Mouse (Mus musculus) layer of hippocampus, postnatal 25 days (tissue): ENCODE results near the gene Habp4. TPM values are rescaled to one million over a fixed set of nuclear protein-coding genes. Genes with fewer than 3 reads are reported as not detected.
A peak's percentile ranks its signal among the peaks of the same experiment; 100 is the strongest.

Experiments
- DNase-seq, 2 experiments: peaks; one replicate each; pipeline ENCODE4 v3.0.0; 2022; ENCODE audit warnings: mixed read lengths in 2 of 2, low spot score in 1 of 2; ENCODE audit errors: extremely low spot score in 1 of 2
- total RNA-seq, 2 experiments: library from RNA; stranded (reverse); gene quantifications; 2 replicates each; pipeline ENCODE4 v1.2.3; 2021

The Habp4 gene
- 100 to 1,000 TPM; 145 to 153 TPM for total RNA-seq

DNA sequence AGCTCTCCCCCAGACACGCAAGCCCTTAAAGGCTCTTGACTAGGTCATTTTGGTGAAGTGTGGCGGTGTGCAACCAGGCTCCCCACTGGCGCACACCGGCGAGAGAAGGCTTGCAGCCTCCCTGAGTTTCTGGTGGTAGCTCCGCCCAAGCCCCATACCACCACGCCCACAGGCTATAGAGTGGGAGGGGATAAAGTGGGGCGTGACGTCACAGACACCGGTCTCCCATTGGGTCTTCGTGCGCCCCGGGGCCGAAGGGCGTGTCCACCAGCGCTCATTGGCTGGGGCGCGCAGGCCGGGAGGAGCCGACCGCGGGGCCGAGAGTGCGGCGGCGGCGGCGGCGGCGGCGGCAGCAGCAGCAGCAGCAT, at the start of gene Habp4:
Gene Habp4, plus strand, starts transcription at position 277 of the 368 bp plus-strand sequence.
- peak; percentile 93 to 95 for DNase-seq

DNA sequence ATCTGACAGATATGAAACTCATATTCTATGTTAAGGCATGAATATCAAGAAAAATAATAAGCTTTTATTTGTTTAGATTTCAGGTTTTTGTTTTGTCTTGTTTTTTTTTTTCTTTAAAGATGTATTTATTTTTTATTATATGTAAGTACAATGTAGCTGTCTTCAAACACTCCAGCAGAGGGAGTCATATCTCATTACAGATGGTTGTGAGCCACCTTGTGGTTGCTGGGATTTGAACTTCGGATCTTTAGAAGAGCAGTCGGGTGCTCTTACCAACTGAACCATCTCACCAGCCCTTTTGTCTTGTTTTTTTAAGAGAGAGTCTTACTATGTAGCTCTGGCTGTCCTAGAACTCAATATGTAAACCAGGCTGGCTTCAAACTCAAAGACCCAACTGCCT, 44.2 kb upstream of the Habp4 start:
- no peak for DNase-seq

DNA sequence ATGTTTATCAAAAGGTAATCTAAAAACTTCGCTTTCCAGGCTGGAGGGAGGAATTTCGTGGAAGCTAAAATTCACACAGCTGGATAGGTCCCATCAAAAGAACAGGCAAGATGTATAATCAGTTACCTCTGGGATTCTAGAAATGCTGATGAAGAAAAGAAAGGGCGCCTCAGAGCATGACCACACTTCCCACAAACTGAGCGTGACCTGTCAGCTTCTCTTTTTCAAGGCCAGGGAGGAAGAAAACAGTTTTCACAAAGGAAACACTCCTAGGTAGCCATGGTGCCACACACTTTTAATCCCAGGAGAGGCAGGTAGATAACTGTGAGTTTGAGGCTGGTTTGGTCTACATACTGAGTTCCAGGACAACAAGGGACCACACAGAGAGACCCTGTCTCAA, 40.9 kb upstream of the Habp4 start:
- no peak for DNase-seq

DNA sequence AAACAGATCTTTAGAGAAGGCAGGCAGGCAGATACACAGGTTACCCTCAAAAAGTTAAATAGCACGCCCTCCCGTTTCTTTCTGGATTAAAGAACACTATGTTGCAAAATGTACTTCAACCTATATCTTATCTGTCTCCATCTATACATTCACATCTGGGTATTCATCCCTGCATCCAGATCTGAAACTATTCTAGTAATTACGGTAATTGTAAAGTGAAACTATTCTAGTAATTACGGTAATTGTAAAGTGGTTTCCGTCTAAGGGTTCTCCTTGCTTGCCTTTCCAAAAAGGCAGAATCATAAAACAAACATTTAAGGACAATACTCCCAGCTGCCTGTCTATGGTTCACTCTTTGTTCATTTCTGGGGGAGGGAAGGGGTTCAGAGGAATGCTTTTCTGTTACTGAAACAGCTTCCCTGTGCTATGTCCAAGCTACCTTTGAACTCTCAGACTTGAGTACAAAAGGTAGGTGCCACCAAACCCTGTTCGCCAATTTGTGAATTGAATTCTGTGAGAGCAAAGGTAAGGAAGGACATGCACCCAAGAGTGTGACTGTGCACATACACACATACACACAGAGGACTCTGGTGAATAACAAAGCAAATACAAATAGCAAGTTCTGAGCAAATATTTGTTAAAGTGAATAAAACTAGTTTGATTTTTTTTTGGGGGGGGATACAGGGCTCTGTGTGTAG, 38.0 kb upstream of the Habp4 start:
- no peak for DNase-seq

DNA sequence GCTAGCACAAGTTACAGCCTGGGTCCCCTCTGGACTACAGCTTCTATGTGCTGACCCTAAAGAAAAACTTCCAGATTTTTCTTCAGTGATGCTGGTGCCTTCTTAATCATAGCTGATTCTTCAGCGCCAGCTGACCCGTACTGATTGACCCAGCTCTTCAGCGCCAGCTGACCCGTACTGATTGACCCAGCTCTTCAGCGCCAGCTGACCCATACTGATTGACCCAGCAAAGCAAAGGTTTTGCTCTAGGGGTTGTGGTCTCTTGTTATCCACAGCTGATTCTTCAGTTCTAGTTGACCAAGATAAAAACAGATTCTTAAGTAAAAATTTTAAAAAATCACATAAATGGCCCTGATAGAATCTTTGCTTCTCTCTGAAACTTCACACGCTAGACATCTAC, 36.7 kb upstream of the Habp4 start:
- no peak for DNase-seq

DNA sequence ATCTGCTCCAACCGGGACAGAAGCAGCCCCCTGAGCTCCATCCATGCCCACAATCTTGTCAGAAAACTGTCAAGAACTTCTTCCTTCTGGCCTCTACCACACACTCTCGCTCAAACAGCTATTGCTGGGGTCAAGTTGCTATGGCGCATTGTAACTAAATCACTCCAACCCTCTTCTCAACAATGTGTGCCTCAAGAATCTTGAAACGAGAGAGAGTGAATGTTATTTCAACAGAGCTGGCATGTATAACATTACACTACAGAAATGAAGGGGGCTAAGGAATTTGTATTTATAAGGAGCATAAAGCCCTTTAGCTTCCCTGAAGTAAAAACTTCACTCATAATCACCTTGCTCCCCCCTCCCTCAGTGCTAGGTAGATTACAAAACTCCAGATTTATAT, 35.3 kb upstream of the Habp4 start:
- no peak for DNase-seq

DNA sequence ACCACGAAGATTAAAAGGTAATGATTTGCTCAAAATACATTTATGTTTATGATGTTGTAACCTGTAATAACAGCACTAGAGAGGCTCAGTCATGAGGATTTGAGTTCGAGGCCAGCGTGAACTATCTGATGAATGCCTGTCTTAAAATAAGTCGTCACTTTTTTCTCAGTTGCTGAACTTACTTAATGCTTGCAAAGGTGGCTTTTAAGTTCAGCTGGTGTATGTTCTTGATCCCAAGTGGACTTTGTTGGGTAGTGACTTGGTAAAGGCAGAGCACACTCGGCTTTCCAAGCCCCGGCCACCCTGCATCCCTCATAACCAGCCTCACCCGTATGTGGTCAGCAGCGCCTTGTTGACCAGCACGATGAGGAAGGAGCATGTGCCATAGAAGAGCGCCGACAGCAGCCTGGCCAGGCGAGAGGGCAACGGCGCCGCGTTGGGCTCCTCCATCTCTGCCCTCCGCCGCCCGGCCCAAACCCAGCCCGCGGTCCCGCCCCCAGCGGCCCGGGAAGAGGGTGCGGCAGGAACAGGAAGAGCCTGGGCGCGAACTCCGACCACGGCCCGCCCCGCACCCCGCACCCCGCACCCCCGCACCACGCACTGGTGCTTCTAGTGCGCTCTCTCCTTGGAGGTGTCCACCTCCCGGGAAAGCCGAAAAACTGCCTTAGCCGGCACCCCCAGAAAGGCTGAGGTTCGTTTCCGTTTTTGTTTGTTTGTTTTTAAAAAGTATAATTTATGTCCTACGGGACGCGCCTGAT, 32.6 kb upstream of the Habp4 start, which contains the start of gene Slc35d2:
Gene Slc35d2, minus strand, starts transcription at position 511 of the 758 bp plus-strand sequence.
- peak in 1 of 2 experiments; percentile 3 for DNase-seq

DNA sequence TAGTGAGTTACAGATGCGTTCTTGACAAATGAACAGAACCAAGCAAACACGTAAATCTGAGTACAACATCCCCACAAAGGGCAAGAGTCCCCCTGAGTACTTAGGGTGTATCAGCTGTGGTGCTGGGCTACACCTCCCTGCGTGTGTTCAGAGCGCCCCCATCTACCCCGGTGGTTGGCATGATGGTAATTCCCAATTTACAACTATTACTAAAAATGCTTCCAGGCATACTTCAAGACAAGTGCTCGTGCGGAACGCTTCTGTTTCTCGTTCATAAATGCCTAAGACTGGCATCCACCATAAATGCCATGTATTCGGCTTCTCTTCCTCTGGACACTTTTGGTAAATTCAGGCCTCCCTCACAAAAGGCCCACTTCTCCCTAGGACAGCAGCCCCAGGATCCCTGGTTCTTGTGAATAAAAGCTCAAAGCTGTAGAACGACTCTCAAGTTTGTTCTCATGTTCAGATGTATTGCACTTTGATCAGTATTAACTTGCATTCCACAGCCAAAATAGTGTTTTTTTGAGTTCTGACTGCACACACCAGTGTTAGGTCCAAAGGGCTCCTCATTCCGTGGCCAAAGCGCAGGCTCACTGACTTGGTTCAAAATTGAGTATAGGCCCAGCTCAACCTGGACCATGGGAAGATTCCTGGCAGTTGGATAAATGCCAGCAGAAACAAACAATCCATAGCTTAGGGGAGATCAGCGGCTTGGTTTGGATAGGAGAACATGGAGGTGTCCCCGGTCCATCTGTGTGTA, 31.8 kb upstream of the Habp4 start:
- DNase-seq = peak in 1 of 2 experiments; percentile 19

DNA sequence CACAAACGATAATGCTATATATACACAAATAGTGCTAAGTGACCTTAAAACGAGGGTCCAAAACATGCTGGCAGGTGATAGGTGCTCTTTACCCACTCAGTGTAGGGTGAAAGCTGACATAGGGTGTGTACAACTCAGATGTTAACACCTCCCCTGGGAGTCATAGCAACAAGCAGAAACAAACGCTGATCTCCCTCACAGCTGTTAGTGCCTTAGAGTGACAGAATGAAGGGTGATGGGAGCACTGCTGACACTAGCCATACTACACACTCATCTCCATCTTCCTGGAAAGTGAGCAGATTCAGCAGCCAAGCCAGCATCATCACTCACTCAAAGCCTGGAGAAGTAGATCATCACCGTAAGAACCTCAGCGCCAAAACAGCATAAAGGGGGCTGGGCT, 11.5 kb upstream of the Habp4 start:
- no peak for DNase-seq

DNA sequence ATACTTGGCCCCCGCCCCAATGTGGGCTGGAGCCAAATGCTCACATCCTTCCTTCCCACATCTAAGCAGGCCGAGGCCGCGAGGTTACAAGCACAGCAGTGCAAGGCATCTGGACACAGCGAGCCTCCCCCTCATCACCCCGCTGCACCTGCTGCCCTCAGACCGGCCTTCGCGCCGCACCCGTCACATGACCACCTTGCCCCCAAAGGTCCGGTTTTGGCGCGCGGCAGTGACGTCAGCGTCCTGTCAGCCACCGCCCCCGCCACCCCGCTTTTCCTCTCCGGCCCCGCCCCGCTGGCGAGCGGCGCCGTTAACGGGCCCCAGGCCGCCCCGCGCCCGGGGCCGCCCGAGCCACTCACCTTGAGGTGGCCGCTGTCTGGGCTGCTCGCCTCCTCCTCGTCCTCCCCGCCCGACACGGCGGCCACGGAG, 9.4 kb upstream of the Habp4 start:
- peak; percentile 59 for DNase-seq

DNA sequence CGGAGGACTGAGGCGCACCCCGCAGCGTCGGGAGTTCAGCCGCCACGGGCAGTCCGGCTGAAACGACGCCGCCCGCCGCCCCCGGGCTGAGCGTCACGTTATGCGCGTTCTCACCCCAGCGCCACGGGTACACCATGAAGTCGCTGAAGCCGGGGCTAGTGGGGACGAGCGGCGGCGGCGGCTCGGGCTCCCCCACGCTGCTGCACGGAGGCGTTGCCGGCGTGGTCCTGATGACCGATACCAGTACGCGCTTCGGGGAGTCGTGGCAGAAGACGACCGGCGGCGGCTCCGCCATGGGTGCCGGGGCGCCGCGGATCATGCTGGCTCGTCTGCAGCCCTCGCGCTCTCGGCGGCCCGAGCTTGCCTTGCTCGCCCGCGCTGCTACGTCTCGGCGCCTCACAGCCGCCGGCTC, 8.9 kb upstream of the Habp4 start:
- DNase-seq = peak in 1 of 2 experiments; percentile 18

DNA sequence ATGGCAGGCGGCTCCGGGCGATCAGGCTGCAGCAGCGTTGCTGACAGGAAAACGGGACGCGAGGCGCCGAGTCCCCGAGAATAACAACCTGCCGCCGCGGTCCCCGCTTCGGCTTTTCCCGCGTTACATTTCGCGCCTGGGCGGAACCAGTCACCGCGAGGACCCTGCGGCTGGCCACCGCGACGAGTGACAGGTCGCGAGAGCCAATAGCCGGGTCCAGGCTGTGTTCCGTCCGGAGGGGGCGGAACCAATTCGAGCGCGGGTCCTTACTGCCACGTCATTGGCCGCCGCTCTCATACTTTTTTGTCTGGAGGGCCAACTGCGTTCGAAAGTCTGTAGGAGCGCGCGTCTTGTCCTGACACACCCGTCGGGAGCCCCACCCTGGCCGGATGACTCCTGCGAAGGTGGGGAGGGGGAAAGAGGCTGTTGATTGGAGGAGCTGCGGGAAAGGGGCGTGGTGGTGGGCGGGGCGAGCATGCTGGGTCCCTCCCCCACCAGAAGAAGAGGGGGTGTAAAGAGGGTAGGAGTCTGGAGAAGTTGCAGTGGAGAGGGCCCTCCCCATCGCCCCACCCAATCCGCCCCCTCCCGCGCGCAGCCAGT, 8.4 kb upstream of the Habp4 start, which contains the start of gene Zfp367:
Gene Zfp367, minus strand, starts transcription at position 120 of the 600 bp plus-strand sequence.
- peak; percentile 80 to 89 for DNase-seq

DNA sequence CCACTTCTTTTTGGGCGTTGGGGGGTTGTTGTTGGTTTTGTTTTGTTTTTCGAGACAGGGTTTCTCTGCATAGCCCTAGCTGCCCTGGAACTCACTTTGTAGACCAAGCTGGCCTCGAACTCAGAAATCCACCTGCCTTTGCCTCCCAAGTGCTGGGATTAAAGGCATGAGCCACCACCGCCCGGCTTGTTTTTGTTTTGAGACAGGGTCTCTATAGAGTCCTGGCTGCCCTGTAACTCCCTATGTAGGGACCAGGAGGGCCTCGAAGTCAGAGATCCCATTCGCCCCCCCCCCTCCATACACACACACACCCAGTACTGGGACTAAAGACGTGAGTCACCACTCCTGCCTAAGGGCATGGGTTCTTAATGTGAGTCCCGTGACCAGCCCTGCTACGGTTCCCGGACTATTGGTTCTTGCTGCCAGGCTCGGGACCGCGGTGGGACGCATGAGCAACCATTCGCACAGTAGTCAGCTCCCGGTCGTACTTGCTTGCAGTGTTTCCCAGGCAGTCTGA, 7.8 kb upstream of the Habp4 start:
- no peak for DNase-seq

DNA sequence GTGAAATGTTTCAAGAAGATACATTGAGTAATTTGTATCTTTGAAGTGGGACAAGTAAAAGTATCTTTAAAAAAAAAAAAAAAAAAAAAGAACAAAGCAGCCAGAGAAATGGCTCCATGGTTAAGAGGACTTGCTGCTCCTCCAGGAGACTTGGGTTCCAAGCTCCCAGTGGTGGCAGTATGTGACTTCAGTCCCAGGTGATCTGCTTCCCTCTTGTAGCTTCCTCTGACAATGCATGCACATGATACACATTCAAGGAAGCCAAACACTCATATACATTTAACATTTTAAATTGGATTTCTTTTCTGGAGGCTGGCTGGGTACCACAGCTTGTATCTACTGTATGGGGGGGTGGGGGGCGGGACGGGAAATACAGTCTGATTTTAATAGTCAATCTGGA, 7.0 kb upstream of the Habp4 start:
- no peak for DNase-seq

DNA sequence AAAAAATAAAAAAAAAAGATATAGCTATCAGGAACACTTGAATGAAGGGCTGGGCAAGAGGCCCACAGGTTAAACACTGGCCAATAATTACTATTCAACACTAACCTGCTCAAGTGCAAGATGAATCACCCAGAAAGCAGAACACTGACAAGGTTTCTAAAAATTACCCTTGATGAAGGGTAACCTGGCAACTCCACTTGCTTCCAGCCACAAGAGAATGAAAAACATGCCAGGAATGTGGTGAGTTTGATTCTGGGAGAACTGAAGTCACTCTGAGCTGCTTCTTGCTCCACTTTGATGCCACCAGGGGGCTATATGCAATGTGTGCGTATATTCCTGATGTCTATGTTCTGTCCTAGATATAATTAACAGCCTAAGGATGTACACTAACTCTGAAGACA, 6.5 kb upstream of the Habp4 start:
- DNase-seq = no peak

DNA sequence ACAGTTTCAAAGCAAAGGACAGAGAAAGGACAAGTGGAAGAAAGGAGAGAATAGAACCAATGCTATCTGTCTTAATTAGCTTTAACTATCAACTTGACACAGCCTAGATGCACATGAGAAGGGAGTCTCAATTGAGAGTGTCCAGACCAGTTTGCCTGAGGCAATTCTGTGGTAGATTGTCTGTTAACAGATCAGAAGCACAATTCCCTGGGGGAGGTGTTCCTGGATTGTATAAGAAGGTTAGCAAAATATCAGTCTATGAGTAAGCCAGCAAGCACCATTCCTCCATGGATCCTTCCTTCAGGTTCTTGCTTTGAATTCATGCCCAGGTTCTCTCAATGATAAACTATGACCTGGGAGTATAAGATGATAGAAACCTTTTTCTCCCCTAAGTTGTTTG, 4.7 kb upstream of the Habp4 start:
- no peak for DNase-seq

DNA sequence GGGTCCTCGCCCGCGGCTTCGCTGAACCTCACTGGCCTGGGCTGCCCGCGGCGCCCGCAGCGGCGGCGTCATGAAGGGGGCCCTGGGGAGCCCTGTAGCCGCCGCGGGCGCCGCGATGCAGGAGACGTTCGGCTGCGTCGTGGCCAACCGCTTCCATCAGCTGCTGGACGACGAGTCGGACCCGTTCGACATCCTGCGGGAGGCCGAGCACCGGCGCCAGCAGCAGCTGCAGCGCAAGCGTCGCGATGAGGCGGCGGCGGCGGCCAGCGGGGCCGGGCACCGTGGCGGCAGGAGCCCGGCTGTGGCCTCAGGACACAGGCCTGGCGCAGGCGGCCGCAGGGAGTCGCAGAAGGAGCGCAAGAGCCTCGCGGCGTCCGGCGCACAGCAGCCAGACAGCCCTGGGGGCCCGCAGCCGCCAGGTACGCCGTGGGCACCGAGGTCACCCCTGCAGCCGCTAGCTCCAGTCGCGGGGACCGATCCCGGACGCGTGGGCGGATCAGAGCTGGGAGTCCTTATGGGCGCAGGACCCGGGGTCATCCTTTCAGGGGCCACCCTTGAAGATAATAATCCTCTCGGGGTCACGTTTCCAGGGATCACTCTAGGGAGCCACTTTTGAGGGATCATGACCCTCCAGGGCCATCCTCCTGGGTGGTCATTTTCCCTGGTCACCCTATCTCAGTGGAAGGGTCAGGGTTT, 440 bp downstream of the Habp4 start:
- DNase-seq = peak; percentile 26 to 37

DNA sequence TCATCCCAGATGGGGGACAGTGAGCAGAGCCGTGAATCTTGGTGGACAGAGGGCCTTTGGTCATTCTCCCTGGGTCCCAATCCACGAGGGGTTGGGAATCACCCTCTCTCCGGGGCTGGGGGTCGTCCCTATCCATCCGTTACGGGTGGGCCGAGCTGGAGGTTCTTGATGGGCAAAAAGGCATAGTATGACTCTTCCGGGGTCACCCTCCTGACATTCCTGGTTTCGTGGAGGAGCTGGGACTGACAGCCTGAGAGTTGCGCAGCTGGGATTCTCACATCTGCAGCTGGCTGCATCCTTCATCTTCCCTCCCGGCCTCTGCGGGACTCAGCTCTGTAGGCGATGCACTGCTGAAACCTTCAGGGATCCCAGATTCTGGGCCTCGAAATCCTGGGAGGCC, 1.0 kb downstream of the Habp4 start:
- DNase-seq = peak; percentile 24 to 36

DNA sequence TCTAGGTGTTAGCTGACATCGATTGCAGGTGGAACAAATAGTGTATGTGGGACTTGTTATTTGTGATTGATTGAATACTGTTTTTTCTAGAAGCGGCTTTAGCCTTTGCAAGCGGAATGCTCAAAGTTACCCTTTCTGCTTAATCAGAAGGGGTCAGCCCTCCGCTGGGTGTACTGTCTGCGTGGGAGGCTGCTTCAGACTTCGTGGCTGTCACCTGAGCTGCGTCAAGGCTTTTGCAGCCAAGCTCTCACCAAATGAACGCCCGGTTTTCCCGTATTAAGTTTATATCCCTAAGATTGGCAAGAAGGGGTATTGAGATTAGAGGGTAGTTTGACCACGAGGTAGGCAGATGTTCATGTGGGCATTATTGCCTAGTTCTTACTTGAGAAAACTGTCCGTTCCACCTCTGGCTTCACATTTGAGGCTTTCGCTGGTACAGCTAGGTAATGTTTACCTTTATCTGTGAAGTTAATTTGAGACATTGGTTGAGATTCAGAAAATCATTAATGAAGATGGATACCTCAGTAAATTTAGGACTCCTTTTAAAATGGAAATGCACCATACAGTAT, 1.6 kb downstream of the Habp4 start:
- no peak for DNase-seq

DNA sequence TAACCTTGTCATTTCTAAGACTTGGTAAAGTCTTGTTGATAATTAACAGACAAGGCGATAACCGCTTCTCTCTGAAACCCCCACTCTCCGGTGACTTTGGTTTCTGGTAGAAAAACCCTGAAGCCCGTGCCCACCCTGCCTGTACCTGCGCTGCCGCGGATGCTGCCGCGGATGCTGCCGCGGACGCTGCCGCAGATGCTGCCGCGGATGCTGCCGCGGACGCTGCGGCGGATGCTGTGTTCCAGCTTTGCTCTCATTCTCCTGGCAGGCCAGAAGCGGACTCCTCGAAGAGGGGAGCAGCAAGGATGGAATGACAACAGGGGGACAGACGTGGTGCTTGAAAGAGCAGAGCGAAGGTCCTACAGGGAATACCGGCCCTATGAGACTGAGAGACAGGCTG, 8.1 kb downstream of the Habp4 start:
- no peak for DNase-seq
